Mouse (Mus musculus) neural tube, embryonic 10.5 days (tissue): ENCODE measurements at regions not wholly inside any gene's neighbourhood (a gene's known extent, or its start where the extent isn't known, plus 50 kb on each side); places are given as distances from the start of the nearest gene placed in this dataset.

ENCODE experiments used
- DNase-seq: peaks from one replicate; pipeline ENCODE4 v3.0.0-alpha.2; 2017; ENCODE audit warnings: low spot score; ENCODE audit errors: extremely low spot score

GRCm38 (mm10) chr2:94983484-94983883 is 545.5 kb upstream of the Api5 start:
- DNase-seq = no peak

- DNase-seq = no peak
Measured at GRCm38 (mm10) chr2:94963520-94963919, 525.6 kb upstream of the Api5 start.

GRCm38 (mm10) chr2:94945646-94946045 is 507.7 kb upstream of the Api5 start:
- DNase-seq = no peak

GRCm38 (mm10) chr2:94932115-94932514 is 494.2 kb upstream of the Api5 start:
- no peak for DNase-seq

GRCm38 (mm10) chr2:94919361-94919760 is 481.4 kb upstream of the Api5 start:
- DNase-seq = peak; percentile 37

GRCm38 (mm10) chr2:94918062-94918461 is 480.1 kb upstream of the Api5 start:
- DNase-seq = no peak

GRCm38 (mm10) chr2:94901580-94901979 is 463.6 kb upstream of the Api5 start:
- no peak for DNase-seq
